Mouse (Mus musculus) thymus, postnatal 0 days (tissue): ENCODE results near the gene Zbtb20. TPM values are rescaled to one million over a fixed set of nuclear protein-coding genes. Genes with fewer than 3 reads are reported as not detected.

Experiments used
- DNase-seq: peaks from one replicate; pipeline ENCODE4 v3.0.0-alpha.2; 2015; ENCODE audit warnings: low spot score
- polyA plus RNA-seq: library from polyadenylated mRNA; unstranded; fragments of >200 nt; fragmentation: Nextera tagmentation; extraction: Ambion mirVana; gene quantifications from 2 replicates; pipeline ENCODE4 v1.2.1, GENCODE M21; 2015

Zbtb20 gene
- polyA plus RNA-seq: 9.5 and 15.5 TPM in 2 replicates

DNA sequence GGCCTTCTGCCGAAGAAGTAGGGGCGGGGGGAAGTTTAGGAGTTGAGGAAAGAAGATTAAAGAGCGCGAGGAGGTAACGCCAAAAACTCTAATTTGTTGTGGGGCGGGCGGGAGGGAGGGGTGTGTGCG lies at the start of gene Zbtb20:
TSS of gene Zbtb20 (plus strand) at position 30 of the 129 bp plus-strand sequence.
- DNase-seq: no peak

DNA sequence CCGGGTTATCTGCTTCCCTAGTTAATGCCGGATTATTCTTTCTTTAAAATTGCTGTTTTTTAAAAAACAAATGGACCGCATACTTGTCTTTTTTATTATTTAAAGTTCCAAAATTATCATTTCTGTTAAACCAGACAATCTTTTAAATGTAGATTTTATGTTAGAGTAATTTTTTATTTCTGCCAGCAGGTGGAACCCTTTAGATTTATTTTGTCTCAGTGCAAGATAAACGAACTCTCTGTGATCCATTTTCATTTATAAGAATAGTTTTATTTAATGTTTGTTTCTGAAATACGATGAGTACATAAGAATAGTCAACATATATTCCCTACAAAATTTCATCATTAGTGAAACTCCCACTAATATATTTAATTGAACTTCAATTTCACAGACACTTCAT lies 39.7 kb upstream of the Zbtb20 start:
- peak; percentile 8 for DNase-seq

DNA sequence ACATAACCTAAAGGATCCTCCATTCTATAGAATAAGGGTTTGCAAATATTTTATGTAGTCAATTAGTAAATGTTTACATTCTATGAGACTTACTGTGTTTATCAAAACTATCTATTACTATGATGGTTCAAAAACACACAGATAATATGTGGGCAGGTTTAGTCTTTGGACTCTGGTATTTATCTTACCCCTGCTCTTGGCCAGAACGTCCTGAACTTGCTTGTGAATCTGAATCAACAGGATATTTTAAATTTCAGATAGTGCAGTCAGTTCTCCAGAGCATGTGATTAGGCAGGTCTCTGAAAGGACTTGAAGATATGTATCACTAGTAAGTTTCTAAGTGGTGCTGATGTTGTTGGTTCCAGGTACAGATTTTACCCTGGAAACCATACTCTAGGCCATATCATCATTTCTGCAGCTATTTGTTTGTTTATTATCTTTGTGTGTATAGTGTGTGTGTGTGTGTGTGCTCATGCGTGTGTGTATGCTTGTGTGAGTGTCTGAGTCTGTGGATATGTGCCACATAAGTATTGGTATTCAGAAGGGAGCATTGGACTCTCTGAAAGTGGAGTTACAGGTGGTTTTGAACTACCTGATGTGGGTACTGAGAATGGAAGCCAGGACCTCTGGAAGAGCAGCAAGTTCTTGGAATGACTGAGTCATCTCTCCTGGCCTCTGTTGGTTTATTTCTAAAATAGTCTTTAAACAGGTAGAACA lies 39.1 kb upstream of the Zbtb20 start:
- DNase-seq: no peak

GRCm38 (mm10) chr16:42838226-42838625 lies 37.5 kb upstream of the Zbtb20 start:
- no peak for DNase-seq

DNA sequence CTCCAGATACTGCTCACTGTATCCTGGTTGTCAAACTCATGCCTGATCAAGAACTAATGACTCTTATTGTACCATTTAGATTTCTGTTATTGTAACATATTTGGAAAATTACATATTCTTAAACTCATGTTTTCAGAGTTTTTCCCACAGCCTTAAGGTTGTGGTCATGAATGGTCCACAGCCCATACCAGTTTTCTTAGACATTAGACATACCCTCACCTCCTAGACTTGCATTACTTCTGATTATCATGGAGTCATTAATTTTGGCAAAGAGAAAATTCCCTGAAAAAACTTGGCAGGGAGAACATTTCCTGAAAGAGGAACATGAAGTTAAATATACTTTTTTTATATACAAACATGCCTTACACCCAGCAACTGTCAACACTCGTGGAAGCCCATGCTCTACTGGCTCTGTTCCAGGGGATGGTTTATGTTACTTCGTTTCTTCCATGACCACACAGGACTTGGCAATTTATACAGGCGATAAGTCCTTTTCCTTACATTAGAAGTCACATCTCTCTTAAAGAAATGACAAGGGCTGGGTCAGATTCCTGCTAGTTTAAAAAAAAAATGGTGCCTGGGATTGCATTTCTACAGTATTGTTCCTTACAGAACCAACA lies 18.0 kb upstream of the Zbtb20 start:
- no peak for DNase-seq

GRCm38 (mm10) chr16:42859251-42859650 lies 16.4 kb upstream of the Zbtb20 start:
- no peak for DNase-seq

GRCm38 (mm10) chr16:42863231-42863630 lies 12.4 kb upstream of the Zbtb20 start:
- no peak for DNase-seq

DNA sequence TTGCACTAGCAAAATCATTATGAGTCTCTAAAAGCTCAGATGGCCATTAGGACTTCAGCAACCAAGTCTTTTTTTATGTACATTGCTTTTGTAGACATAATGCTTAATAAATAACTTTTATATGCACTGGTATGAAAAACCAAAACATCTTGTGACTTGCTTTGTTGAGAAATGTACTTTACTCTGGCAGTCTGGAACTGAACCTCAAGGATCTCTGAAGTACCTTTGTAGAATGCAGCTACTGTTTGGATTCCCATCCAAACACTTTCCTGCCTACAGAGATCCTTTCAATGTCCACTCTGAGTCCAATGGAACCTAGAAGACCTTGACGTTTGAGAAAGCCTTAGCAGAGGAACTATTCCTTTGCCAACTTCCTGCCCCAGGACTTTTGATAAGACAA lies 9.6 kb upstream of the Zbtb20 start:
- DNase-seq: no peak

- DNase-seq: no peak
Observed at GRCm38 (mm10) chr16:42872101-42872500, 3.6 kb upstream of the Zbtb20 start.

GRCm38 (mm10) chr16:42873942-42874341 lies 1.7 kb upstream of the Zbtb20 start:
- DNase-seq: no peak

GRCm38 (mm10) chr16:42874456-42874855 lies 1.2 kb upstream of the Zbtb20 start:
- DNase-seq: no peak

DNA sequence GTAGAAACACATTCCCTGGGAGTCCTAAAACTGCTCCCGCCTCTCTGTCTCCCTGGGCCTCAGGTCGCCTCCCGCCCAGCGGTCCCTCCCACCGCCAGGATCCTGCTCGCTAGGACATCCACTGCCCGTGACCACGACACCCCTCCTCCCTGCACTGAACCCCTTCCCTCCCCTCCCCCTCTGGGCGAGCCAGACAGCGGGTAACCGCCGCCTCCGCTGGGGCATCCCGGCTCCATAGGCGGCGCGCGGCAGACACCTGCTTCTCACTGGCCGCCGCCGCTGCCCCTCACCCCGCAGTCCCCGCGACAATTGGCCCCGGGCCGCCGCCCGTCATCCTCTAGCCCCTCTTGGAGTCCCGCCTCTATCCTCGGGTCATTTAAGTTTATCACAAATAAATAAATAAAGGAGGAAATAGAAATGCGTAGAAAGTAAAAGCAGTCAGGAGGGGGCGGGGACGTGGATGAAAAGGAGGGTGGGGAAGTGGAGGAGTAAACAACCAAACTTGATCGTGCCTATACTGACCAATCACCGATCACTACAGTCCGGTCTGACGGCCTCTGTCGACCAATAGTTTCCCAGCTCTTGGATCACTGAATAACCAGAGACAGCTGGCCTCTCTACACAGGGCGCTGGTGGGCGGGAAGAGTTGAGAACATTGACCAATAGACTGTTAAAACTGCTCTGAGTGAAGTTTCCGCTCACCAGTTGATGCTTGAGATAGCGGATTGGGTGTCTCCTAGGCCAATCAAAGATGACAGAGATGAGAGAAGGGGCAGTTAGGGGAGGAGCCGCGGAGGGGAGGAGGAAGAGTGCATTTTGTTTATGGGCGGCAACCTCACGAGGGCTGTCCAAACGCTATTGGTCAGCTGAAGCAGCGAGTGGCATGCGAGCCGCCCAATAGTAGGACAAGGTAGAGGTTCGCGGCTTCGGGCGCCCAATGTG lies 500 bp upstream of the Zbtb20 start:
- DNase-seq: peak; percentile 99

GRCm38 (mm10) chr16:42876021-42877000 lies 630 bp downstream of the Zbtb20 start:
- peak; percentile 77 for DNase-seq

GRCm38 (mm10) chr16:42880046-42880445 lies 4.4 kb downstream of the Zbtb20 start:
- no peak for DNase-seq

DNA sequence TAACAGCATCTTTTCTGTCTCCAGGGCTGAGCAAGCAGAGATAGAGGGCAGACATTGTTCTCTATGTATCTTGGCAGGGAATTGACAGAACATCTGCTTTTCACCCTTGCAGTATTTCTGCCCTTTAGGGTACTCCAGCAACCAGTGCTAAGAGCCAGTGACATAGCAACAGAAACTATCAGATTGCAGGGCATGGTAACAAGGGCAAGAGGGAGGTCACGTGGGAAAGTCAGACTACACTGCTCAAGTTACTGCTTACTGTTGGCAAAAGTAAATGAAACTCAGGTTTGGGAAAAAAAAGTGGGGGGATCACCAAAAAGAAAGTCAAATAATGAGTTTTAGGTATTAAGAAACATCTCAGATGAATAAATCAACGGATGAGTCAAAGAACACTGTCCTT lies 9.9 kb downstream of the Zbtb20 start:
- DNase-seq: no peak

DNA sequence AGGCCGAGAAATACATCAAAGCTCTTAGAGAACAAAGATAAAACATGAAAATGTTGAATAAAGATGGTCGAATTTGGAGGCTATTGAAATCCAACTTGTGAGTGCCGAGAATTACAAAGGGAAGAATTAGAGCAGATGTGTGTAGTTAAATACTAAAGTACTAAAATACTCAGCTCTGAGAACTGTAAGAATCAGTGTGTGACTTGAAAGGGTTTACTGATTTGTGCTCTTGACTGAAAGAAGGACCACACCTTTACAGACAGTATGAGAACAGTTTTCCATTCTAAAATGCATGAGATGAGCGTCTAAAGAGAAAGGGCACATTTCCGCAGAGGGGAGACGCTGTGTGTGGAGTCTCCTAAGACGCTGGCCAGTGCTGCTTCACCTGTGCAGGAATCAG lies 10.3 kb downstream of the Zbtb20 start:
- no peak for DNase-seq

- DNase-seq: no peak
Observed at GRCm38 (mm10) chr16:42897125-42897693, 21.5 kb downstream of the Zbtb20 start.

GRCm38 (mm10) chr16:42900328-42900727 lies 24.6 kb downstream of the Zbtb20 start:
- no peak for DNase-seq

DNA sequence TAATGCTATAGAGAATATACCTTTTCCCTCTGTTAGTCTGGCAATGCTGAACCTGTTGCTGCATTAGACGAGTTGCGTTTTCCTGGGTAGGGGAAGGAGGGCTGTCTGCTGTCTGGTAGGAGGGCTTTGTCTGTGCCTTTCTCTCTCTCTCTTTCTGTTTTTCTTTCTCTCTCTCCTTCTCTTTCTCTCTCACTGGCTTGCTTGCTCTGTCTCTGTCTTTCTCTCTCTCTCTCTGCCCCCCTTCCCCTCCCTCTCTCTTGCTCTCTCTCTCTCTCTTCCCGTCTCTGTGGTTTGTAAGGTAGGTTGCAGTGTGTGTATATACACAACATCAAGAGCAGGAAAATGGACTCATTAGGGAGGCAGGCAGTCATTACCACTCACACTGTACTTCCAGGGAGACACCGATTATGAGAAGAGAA lies 31.6 kb downstream of the Zbtb20 start:
- peak; percentile 16 for DNase-seq

DNA sequence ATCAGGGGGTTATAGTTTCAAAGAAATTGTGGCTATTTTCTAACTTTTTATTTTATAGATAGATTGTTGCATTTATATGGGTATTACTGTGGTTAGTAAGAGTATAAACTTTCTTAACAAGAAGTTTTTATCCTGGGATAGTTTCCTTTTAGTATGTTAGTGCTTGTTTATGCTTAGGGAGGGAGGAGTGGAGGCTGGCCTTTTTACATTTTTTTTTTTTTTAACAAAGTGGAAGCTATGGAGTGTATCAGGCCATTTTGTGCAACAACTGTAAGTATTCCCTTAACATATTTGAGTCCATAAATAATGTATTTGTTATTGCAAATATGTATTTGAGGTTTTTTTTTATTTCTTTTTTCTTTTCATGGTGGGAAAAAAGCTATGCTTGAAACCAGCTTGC lies 32.7 kb downstream of the Zbtb20 start:
- DNase-seq: no peak

- no peak for DNase-seq
Observed at GRCm38 (mm10) chr16:42908896-42909295, 33.2 kb downstream of the Zbtb20 start.
